Mouse (Mus musculus): ENCODE results near the gene Mybpc2. TPM values are rescaled to one million over a fixed set of nuclear protein-coding genes. Genes with fewer than 3 reads are reported as not detected.

Gene Mybpc2
- total RNA-seq (2021), result 10 to 100 TPM; 16.0 to 22.8 TPM

DNA sequence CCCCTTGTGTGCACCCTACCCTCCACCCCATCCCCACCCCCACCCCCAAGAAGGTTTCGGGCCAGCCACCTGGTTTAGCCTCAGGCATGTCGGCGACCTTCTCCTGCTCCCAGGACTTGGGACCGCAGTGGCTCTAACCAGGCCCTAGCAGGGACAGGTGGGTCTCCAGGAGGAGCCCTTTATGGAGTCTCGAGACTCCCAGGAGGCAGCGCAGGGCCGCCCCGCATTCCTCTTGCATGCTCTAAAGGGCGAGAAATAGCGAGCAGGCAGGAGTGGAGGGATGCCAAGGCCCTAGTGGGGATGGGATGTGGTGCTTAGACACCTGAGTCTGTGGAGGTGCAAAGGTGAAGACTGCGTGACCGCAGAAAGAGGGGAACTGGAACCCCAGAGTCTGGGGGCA, at the start of gene Mybpc2:
Gene Mybpc2, minus strand, starts transcription at position 155 of the 400 bp plus-strand sequence.
- no peak for DNase-seq (ENCODE audit: low spot score)
- intact Hi-C loops (cut with DNase I), result loop anchor here (2.0 kb wide), 1 partner anchor 28 kb away; the partner anchor contains the start of gene Nr1h2

DNA sequence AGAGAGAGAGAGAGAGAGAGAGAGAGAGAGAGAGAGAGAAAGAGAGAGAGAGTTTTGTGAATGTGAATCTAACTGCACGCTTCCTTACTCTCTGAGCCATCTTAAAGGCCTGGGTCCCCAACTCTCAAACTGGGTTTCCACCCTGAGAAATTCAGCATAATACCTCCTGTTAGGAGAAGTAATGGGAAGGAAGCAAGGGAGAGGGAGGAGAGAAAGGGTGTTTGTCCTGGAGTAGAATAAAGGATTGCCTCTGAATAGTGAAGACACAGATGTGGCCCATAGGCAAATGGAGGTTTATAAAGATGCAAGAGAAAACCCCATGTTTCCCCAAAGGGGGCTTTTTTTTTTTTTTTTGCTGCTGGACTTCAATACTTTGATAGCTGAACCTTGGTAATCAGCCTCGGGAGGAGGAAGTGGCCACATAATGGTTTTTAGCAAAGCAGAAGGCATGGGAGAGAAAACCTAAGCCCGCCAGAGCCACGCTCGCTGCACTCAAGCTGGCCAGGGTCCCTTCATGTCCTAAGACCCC, 48.6 kb upstream of the Mybpc2 start:
- intact Hi-C loops (cut with DNase I), result no loop called here
- no peak for DNase-seq (ENCODE audit: low spot score)

DNA sequence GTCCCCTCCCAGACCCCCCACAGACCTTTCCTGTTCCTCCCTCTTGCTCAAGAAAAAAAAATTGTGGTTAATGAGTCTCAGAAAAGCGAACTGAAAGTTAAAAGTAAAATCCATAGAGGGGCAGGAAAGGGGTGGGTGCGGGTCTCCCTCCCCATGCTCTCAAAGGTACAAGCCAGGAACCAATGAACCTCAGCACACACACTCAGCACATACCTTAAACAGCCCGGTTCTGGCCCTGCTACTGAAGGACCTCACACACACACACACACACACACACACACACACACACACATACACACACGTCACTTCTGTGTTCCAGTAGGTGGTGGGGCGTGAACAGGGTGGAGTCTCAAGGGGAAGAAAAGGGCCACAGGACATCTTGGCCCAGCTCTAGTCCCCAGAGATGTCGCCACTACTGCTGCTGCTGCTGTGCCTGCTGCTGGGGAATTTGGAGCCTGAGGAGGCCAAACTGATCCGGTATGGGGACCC, 47.8 kb upstream of the Mybpc2 start, which contains the start of gene Napsa:
Gene Napsa, plus strand, starts transcription at position 168 of the 489 bp plus-strand sequence.
- DNase-seq (ENCODE audit: low spot score), result no peak
- intact Hi-C loops (cut with DNase I), result no loop called here

DNA sequence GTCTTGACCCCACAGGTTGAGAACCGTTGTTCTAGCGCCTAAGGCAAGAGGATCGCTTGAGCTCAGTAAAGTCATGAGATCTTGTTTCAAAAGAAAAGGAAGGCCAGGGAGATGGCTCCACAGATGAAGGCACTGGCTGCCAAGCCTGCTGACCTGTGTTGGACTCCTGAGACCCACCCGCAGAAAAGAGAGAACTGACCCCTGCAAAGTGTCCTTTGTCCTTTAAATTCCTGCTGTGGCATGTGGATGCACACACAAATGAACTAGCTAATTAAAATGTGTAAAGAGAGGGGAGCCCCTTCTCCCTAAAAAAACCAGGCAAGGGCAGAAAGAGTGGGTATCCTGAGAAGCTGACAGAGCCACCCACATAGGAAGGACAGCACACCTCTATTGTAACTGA, 47.4 kb upstream of the Mybpc2 start:
- intact Hi-C loops (cut with DNase I), result no loop called here
- no peak for DNase-seq (ENCODE audit: low spot score)

DNA sequence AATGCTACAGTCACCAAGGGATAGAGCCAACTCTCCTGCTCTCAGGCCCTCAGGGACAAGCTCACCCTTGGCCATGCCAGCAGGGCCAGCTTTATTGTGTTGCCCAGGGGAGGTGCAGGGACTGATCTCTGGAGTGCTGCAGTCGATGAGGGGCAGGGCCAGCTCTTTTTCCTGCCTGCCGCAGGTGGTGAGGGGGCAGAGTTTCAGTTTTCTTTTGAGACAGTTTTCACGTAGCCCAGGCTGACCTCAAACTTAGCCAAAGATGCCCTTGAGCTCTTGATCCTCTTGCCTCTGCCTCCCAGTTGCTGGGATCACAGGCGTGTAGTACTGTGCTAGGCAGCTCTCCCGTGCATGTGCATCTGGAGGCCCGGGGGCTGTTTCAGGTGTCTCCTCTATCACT, 46.5 kb upstream of the Mybpc2 start:
- intact Hi-C loops (cut with DNase I), result no loop called here
- DNase-seq (ENCODE audit: low spot score), result no peak

DNA sequence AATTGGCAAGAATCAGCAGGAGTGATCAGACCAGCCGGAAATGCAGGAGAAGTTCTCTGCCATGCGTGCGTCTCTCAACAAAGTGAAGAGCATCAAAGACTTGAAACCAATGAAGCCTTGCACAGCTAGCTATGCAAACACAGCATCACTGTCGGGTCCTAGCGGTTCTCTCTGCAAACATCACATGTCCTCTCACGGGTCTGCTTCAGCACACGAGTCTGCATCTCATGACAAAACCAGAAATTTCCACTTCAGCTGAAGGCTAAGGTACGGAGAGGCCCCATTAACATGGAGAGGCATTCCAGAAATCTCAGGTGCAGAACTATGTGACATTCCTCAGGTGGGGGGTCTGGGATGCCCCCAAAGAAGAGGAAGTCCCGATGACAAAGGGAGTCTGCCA, 44.3 kb upstream of the Mybpc2 start:
- intact Hi-C loops (cut with DNase I), result no loop called here

DNA sequence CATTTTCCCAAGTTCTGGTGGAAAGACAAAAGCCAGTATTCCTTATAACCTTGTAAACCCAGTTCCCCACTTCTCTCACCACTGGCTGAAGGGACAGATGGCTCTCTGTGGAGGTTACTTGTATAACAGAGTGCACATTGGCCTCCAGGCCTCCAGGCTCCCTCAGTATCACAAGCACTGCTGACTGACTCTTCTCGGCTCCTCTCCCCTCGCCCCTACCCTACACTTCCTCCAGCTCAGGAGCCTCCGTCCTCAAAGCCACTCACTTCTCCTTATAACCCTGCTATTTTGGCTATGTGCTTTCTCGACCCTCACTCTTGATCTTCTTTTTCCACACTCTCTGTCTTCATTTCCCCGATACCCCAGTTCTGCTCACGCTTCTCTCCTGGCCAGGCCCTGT, 41.0 kb upstream of the Mybpc2 start:
- intact Hi-C loops (cut with DNase I), result no loop called here
- DNase-seq (ENCODE audit: low spot score), result no peak

More for the DNA sequence above, 44.3 kb upstream of the Mybpc2 start:
- DNase-seq (ENCODE audit: low spot score), result no peak

DNA sequence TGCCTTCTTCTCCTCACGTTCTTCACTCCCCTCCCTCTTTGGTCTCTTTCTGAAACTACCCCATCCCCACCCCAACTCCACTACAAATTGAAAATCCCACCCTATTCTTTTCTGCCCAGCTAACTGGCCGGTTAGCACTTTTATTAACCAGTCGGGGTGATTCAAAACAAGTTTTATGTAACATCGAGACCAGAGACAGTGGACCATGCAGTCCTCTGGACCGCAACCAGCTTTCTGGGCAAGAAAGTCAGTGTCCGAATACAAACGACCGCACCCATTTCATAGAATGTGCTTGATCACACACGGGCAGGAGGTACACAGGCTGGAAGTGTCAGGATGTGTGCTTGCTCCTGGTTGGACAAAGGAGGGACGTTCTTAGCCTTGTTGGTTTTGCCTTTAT, 40.0 kb upstream of the Mybpc2 start:
- no peak for DNase-seq (ENCODE audit: low spot score)

DNA sequence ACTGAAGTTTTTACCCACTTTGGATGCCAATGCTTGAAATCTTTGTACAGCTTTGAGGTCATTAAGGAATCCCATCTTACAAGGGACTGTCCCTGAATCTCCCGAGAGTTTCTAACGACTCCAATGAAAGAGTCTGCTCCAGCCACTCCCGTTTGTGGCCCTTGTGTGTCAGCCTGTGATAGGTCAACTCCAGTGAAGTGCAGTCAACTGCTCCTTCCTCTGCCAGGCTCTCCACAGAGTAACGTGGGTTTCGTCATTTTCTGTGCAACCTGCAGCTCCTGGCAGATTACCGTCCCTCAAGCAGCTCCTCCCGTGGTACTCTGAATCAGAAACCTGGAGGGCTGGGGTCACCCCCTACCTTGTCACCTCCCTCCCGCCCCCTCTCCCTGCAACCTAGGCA, 38.8 kb upstream of the Mybpc2 start:
- DNase-seq (ENCODE audit: low spot score), result no peak
- intact Hi-C loops (cut with DNase I), result no loop called here

More for the DNA sequence above, 40.0 kb upstream of the Mybpc2 start:
- intact Hi-C loops (cut with DNase I), result no loop called here

DNA sequence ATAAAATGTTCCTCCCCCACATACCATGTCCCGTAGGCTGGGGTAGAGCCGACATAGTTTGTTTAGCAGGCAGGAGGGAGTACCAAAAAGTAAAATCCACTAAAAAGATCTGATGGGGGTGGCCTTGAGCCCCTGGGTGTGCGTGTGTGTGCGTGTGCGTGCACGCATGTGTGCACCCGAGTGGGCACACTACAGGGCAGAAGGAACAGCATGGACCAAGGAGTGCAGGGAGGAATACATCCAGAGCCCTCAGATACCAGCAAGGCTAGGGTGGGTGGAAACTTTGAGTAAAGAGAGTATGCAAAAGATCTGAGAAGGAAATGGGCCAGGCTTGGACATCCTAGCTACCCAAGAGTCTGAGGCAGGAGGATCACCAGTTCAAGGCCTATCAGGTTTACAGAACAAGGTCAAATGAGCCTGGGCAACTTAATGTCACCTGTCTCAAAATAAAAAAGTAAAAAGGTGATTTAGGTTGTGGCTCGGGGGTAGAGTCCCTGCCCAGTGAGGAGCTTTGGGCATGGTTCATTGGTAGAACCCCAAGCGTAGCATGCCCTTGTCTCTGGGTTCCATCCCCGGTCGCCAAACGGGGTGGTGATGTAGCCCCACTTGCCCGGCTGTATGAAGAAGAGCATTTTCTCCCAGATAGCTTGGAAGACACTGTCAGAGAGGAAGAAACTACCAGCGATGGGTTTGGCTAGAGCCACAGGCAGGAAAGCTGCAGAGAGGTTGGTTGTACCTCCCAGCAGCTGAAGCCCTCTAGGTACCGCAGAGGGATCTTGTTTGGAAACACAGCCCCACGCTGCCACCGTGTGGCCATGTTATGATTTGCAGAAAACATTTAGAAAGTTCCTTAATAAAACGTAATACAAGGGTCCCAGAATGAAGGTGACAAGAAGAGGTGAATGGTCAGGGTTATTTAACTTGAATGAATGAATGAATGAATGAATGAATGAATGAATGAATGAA, 36.3 kb upstream of the Mybpc2 start:
- intact Hi-C loops (cut with DNase I), result loop anchor here (1.0 kb wide), 2 partner anchors 39 to 59 kb away; no protein-coding TSS in a partner anchor
- DNase-seq (ENCODE audit: low spot score), result no peak

DNA sequence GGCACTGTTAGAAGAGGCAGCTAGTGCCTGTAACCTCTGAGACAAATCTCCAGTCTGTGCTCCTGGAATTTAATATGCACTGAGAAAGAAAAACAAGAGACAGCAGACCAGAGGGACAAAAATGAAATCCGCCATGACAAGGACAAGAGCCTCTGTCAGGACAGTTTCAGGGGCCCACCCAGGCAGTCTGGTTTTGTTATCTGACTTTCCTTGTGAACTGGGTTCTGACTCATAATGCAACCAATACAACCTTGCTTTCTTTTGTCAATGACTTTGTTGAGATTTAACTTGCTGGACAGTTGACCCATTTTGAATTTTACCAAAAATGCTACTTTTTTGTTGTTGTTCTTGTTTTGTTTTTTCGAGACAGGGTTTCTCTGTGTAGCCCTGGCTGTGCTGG, 33.2 kb upstream of the Mybpc2 start:
- DNase-seq (ENCODE audit: low spot score), result no peak
- intact Hi-C loops (cut with DNase I), result no loop called here

DNA sequence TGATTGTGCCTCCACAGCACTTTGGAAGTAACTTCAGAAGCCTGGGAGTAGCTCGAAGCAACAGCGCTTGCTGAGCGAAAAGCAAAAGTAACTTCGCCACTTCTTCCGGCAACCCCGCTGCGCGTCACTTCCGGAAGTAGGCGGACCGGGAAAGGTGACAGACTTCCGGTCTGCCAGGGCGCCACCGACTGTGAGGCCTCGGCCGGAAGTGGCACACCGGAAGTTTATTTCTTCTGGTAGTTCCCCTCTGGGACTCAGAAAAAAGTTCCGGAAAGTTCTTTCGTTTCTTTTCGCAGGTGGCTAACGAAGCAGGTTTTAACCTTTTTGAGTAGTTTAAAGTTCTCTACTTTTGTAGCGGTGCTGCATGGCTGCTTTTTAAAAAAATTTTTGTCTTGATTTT, 29.4 kb upstream of the Mybpc2 start, which contains the start of gene Nr1h2:
Gene Nr1h2, minus strand, starts transcription at position 126 of the 400 bp plus-strand sequence.
- intact Hi-C loops (cut with DNase I), result loop anchor here (2.0 to 5.0 kb wide), 3 partner anchors 29 to 307 kb away; partner anchors contain the start of genes 1700028J19Rik, 2410002F23Rik and Mybpc2

DNA sequence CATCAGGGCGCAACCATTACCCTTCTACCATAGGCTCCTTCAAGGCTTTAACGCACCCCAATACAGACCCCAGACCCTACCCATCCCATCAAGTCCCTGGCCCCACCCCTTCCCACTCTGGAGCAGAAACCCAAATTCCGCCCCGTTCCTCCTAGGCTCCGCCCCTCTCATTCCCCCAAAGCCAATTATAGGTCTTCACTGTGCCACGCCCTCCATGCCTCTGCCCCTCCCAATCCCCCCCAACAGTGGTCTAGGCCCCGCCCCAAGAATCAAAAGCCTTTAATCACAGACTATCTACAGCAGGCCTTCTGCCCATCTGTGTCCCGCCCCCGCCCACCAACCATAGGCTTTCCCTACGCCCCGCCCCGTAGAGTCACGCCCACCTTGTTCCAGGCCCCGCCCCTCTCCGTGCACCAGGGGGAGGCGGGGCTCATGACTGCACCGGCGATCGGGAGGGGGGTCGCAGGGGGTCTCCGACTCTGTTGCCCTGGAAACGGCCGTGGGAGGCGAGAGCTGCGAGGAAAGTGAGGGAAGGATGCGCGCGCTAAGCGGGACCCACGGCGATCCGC, 28.8 kb upstream of the Mybpc2 start:
- intact Hi-C loops (cut with DNase I), result loop anchor here (2.0 to 5.0 kb wide), 3 partner anchors 28 to 306 kb away; partner anchors contain the start of genes 1700028J19Rik, 2410002F23Rik and Mybpc2
- no peak for DNase-seq (ENCODE audit: low spot score)

More for the DNA sequence above, 29.4 kb upstream of the Mybpc2 start, which contains the start of gene Nr1h2:
- peak; percentile 91 for DNase-seq (ENCODE audit: low spot score)

DNA sequence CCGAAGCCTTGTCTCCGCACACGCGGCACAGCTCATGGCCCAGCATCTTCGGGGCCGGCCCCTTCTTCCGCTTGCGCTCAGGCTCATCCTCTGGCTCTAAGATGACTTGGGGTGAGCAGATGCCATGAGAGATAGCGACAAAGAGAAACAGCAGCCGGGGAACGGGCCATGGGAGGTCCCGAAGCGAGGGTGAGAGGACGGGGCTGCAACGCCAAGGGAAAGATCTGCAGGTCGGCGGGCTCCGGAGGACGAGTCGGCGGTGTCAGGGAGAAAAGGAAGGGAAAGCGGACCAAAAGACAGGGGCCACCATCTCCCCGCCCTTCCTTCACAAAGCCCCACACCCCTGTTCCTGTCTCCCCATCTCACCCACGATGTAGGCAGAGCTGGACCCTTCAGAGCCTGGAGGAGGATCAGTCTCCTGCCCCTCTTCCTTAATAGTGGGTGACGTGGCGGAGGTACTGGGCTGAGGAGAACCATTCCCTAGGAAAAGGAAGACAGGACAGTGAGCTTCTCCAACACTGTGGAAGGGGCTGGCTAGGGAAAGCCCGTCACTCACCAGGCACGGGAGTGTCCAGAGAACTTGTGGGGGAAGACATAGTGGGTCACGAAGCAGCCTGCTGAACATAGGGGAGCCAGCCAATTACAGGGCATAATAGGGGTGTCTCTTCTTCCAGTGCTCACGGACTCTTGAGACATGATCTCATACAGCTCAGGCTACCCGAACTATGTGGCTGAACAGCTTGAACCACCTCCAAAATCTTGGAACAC, 27.9 kb upstream of the Mybpc2 start:
- no peak for DNase-seq (ENCODE audit: low spot score)
- intact Hi-C loops (cut with DNase I), result loop anchor here (2.0 to 5.0 kb wide), 3 partner anchors 28 to 305 kb away; partner anchors contain the start of genes 1700028J19Rik, 2410002F23Rik and Mybpc2

DNA sequence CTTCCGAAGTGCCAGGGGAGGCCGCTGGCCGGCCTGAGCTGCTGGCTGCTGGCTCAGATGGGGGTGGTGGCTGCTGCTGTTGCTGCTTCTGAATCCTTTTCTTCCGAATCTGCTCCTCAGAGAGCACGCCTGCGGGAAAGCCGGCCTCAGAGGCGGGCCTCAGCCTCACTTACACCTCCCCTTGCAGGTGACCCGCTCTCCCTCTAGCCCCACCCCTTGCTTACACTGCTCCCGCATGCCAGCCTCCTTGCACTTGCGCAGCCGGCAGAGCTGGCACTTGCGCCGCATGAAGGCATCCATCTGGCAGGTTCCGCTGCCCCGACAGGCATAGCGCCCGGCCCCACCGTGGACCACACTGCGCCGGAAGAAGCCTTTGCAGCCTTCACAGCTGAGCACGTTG, 27.3 kb upstream of the Mybpc2 start:
- intact Hi-C loops (cut with DNase I), result loop anchor here (2.0 to 5.0 kb wide), 4 partner anchors 27 to 304 kb away; partner anchors contain the start of genes 1700028J19Rik, 2410002F23Rik and Mybpc2
- DNase-seq (ENCODE audit: low spot score), result no peak

DNA sequence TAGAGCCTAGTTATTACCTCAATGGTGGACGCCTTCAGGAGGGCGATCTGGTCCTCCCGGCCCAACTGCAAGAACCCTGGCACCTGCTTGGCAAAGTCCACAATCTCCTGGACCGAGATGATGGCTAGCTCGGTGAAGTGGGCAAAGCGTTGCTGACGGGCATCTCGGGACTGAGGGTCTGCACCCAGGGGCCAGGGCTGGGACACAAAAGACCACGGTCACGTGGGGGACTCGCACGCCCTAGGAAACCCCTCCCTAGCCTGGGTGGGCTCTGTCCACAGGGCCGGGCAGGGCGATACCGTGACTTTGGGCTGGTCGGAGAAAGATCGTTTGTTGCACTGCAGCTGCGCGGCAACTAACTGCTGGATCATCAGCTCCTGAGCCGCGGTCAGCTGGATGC, 26.8 kb upstream of the Mybpc2 start:
- intact Hi-C loops (cut with DNase I), result loop anchor here (2.0 to 5.0 kb wide), 3 partner anchors 50 to 304 kb away; partner anchors contain the start of genes 1700028J19Rik and 2410002F23Rik
- DNase-seq (ENCODE audit: low spot score), result no peak

DNA sequence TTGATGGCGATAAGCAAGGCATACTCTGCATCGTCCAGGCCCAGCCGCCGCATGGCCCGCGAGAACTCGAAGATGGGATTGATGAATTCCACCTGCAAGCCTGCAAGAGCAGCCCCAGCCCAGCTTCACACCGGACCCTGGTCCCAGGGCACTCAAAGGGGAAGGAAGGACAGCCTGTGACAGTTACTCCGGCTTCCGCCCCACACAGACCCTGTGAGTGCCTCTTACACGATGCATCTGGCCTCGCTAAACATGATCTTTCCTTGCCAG, 25.9 kb upstream of the Mybpc2 start:
- intact Hi-C loops (cut with DNase I), result loop anchor here (2.0 to 5.0 kb wide), 3 partner anchors 50 to 303 kb away; partner anchors contain the start of genes 1700028J19Rik and 2410002F23Rik

DNA sequence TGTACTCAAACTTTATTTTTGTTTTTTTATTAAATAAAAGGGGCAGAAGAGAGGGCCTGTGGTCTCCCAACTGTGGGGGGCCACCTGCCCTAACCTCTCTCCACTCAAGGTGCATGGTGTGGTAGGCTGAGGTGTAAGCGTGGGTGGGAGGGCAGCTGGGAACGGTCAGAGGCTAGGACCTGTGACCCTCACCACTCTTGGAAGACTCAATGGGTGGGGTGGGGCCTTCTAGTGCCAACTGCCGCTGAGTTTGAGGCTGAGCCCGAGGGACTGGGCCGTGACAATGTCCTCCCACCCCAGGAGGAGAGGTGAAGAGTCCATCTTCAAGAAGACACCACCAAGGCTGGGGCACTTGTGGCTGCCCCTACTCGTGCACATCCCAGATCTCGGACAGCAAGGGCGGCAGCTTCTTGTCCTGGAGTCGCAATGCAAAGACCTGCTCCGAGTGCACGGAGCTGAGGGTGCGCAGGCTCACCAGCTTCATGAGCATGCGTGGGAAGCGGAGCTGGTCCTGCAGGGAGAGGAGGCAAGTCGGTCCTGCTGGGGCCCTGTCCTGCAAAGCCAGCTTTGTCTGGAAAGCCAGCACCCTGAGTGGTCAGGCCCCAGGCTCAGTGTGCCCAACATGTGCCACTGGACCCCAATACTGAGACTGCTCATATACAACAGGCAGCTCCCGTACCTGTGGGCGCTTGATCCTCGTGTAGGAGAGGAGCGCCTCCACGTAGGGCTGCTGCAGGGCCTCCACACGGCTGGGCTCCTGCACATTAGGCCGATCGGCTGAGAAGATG, 25.4 kb upstream of the Mybpc2 start:
- no peak for DNase-seq (ENCODE audit: low spot score)
- intact Hi-C loops (cut with DNase I), result loop anchor here (2.0 to 5.0 kb wide), 3 partner anchors 49 to 303 kb away; partner anchors contain the start of genes 1700028J19Rik and 2410002F23Rik

More for the DNA sequence above, 25.9 kb upstream of the Mybpc2 start:
- DNase-seq (ENCODE audit: low spot score), result no peak
